Mouse (Mus musculus) forebrain, embryonic 11.5 days (tissue): ENCODE data around the gene Ankrd49. TPM values are rescaled to one million over a fixed set of nuclear protein-coding genes. Genes with fewer than 3 reads are reported as not detected.

Source experiments
- ATAC-seq: fragments of 200-750 bp; cut with Nextera tagmentation; replicated peaks from 2 replicates; pipeline ENCODE4 v1.8.0; 2017; ENCODE audit warnings: moderate TSS enrichment; ENCODE audit not compliant: low FRiP score
- DNase-seq: peaks from one replicate; pipeline ENCODE4 v3.0.0-alpha.2; 2017; ENCODE audit warnings: low spot score
- H3K27ac ChIP-seq: fragments of 300-500 bp; sonication (generic); 2 replicates; pipeline ENCODE4 v1.5.1; 2014; ENCODE audit warnings: low read depth, low read length
- H3K27me3 ChIP-seq: fragments of 300-500 bp; sonication (generic); 2 replicates; pipeline ENCODE4 v1.6.1; 2014; ENCODE audit warnings: mild to moderate bottlenecking, low read length, mixed read lengths; ENCODE audit not compliant: control insufficient read depth, insufficient read depth
- H3K36me3 ChIP-seq: fragments of 300-500 bp; sonication (generic); 2 replicates; pipeline ENCODE4 v1.6.1; 2014; ENCODE audit warnings: mild to moderate bottlenecking, low read length, moderate library complexity, mixed read lengths; ENCODE audit not compliant: control insufficient read depth, insufficient read depth
- H3K4me1 ChIP-seq: fragments of 300-500 bp; sonication (generic); replicated peaks from 2 replicates; pipeline ENCODE4 v1.6.1; 2014; ENCODE audit warnings: low read length, mixed read lengths; ENCODE audit not compliant: control insufficient read depth, insufficient read depth
- H3K4me2 ChIP-seq: fragments of 300-500 bp; sonication (generic); 2 replicates; pipeline ENCODE4 v1.6.1; 2014; ENCODE audit warnings: low read depth, mild to moderate bottlenecking, low read length, moderate library complexity, mixed read lengths; ENCODE audit not compliant: severe bottlenecking
- H3K4me3 ChIP-seq: fragments of 300-500 bp; sonication (generic); 2 replicates; pipeline ENCODE4 v1.5.1; 2014; ENCODE audit warnings: low read depth, low read length
- H3K9ac ChIP-seq: fragments of 300-500 bp; sonication (generic); 2 replicates; pipeline ENCODE4 v1.6.1; 2014; ENCODE audit warnings: low read length
- H3K9me3 ChIP-seq: fragments of 300-500 bp; sonication (generic); 2 replicates; pipeline ENCODE4 v1.6.1; 2016; ENCODE audit warnings: low read length, mixed read lengths; ENCODE audit not compliant: control insufficient read depth
- WGBS: fragments of 180-500 bp; shearing (Covaris S2); extraction: QIAGEN DNeasy Blood & Tissue Kit; methylation state at CpG from one replicate; pipeline ENCODE4 v1.1.7; 2014; 5-methylcytosine and 5-hydroxymethylcytosine counted together
- polyA plus RNA-seq: library from polyadenylated mRNA; unstranded; fragments of >200 nt; fragmentation: Nextera tagmentation; extraction: Ambion mirVana; gene quantifications from 2 replicates; pipeline ENCODE4 v1.2.1, GENCODE M21; 2014

Ankrd49 gene
- polyA plus RNA-seq, 1 experiment from 2014 or later, result 61.6 TPM

DNA sequence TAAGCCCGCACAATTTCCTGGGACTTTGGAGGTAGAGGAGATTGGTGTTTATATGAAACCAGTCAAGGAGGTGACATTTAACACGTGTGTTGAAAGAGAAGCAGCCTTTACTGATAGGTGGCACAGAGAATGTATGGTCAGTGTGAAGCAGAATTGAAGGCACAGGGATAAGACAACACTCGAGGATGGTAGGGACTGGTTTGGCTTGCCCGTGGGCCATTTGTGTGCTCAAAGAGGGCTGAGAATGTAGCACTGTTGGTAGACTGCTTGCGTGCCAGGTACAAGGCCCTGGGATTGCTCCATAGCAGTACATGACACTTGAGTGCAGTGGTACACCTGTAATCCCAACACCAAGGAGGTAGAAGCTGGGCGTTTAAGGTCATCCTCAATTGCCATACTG, 2.7 kb upstream of the Ankrd49 start:
- no peak overlapping the region for H3K4me2 ChIP-seq
- peaks cover 3% of the 10 kb centered on the region; the same call in 1 of the 2 replicates for H3K36me3 ChIP-seq
- no peaks in the 10 kb centered on the region for H3K27me3 ChIP-seq
- H3K4me3 ChIP-seq, result no peak overlapping the region
- H3K4me1 ChIP-seq, result no peaks in the 10 kb centered on the region
- 94% methylated on average over 6 of the region's 6 CpGs for WGBS
- H3K9me3 ChIP-seq, result no peaks in the 10 kb centered on the region
- DNase-seq, result no peak
- no peak for ATAC-seq
- H3K9ac ChIP-seq, result no peak overlapping the region
- H3K27ac ChIP-seq, result no peak overlapping the region

DNA sequence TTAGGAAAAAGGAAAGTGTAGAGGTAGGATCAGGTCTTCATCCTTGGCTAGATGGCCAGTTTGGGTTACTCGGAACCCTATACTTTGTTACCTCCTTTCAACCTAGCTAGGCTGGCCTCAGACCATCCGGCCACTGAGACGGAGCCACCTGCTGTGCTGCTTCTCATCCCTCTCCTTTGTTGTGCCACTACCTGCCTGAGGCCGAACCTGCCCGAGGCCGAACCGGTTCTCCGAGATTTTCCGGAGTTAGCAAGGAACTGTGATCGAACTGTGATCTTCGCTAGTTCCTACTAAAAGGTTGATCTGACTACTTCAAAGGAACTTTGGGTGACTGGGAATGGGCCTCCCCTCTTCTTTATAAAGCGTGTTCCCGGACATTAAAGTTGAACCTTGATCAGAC, 6.3 kb downstream of the Ankrd49 start:
- Histone ChIP-seq H3K9ac (no peak overlapping the region), H3K27me3 (no peaks in the 10 kb centered on the region), H3K4me1 (no peaks in the 10 kb centered on the region), H3K4me2 (no peak overlapping the region), H3K4me3 (no peak overlapping the region), H3K27ac (no peak overlapping the region), H3K9me3 (no peaks in the 10 kb centered on the region), H3K36me3 (peaks cover 3% of the 10 kb centered on the region; the same call in 1 of the 2 replicates)
- ATAC-seq (no peak), DNase-seq (no peak)
- 41% methylated on average over 13 of the region's 13 CpGs for WGBS

DNA sequence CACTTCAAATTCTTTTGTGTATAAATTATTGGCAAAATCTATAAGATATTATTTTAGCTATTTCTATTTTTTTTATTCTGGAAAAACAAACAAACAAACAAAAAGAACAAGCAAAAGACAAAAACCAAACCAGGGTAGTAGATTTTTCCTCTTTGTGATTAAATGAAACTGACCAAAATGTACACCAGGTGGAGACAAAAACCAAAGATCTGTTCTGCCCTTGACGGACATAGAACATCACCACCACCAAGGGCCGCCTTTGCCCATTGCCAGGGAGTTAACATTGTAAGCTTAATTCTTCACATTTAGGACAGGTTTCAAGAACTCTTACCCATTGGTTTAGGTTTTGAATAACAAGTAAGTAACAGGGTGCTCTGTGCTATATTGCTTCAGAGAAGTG, 10.8 kb downstream of the Ankrd49 start:
- Histone ChIP-seq H3K9ac (no peak overlapping the region), H3K36me3 (no peaks in the 10 kb centered on the region), H3K4me3 (no peak overlapping the region), H3K27me3 (no peaks in the 10 kb centered on the region), H3K4me1 (no peaks in the 10 kb centered on the region), H3K27ac (no peak overlapping the region), H3K9me3 (no peaks in the 10 kb centered on the region), H3K4me2 (no peak overlapping the region)
- no peak for DNase-seq
- ATAC-seq, result no peak
- 55% methylated on average over 2 of the region's 2 CpGs for WGBS

DNA sequence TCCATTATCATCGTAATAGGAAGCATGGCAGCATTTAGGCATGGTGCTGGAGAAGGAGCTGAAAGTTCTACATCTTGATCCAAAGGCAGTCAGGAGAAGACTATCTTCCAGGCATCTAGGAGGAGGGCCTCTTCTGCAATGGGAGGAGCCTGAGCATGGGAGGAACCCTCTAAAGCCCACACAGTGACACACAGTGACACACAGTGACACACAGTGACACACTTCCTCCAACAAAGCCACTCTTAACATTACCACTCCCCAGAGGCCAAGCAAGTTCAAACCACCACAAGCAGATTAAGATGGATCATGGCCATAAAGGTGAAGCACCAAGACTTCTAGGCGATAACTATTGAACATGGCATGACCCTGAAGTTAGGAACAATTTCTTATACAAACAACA, 12.6 kb downstream of the Ankrd49 start:
- no peak overlapping the region for H3K4me3 ChIP-seq
- H3K27me3 ChIP-seq, result no peaks in the 10 kb centered on the region
- no peak for ATAC-seq
- WGBS, result 87% methylated on average over 2 of the region's 2 CpGs
- no peaks in the 10 kb centered on the region for H3K36me3 ChIP-seq
- H3K9me3 ChIP-seq, result no peaks in the 10 kb centered on the region
- H3K4me2 ChIP-seq, result no peak overlapping the region
- H3K9ac ChIP-seq, result no peak overlapping the region
- no peak overlapping the region for H3K27ac ChIP-seq
- H3K4me1 ChIP-seq, result no peaks in the 10 kb centered on the region
- no peak for DNase-seq

DNA sequence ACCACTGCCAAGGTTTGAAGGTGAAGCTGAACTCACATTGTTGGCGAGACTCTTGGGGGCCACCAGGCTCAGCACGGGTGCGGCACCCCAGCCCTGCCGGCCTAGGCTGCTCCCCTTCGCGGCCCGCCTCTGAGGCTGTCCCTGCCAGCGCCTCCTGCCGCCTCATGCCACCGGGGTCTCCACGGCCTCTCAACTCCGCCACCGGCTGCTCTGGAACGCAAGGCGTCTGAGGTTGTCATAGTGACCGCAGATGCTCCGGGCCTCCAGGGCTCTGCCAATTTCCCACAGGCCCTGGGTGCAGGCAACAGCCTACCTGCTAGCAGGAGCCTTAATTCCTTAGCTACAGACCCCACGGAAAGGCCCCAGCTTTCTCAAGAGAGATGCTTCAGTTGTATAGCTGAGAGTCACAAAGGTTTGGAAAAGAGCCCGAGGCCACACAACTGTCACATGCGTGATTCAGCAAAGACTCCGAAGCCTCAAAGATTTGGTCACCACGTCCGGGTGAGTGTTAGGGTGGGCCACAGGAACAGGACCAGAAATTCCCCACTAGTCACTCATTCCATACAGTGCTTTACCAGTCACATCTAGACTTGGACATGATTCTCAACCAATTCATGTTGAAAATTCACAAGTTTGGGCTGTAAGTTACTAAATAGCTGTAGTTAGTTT, 13.7 kb downstream of the Ankrd49 start, which contains the start of gene 1700012B09Rik:
Gene 1700012B09Rik, minus strand, starts transcription at position 228 of the 669 bp plus-strand sequence.
- ATAC-seq (peak; percentile 65; the same call in 1 of the 2 replicates), DNase-seq (peak; percentile 69)
- Histone ChIP-seq H3K27me3 (no peaks in the 10 kb centered on the region), H3K4me2 (peak within 1 kb of the TSS; percentile 31), H3K9ac (no peak within 1 kb of the TSS), H3K4me1 (no peaks in the 10 kb centered on the region), H3K27ac (no peak within 1 kb of the TSS), H3K9me3 (no peaks in the 10 kb centered on the region), H3K4me3 (no peak within 1 kb of the TSS), H3K36me3 (no peaks in the 10 kb centered on the region)
- WGBS, result 19% methylated on average over 23 of the region's 23 CpGs

DNA sequence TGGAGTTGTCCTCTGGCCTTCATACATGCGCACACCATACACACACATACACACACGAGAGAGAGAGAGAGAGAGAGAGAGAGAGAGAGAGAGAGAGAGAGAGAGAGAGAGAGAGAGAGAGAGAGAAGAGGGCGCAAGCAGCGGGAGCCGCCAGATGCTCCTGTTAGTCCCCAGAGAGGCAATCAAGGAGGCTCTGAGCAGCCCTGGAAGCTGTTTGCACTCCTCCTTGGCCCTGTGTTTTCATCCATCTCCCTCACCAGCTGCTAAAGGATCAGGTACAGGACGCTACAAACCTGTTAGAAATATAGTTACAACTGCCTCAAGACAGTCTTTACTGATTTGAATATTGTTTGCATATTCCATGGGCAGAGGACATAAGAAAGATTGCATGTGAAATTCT, 14.8 kb downstream of the Ankrd49 start:
- ATAC-seq (no peak), DNase-seq (no peak)
- WGBS, result 67% methylated on average over 6 of the region's 6 CpGs

DNA sequence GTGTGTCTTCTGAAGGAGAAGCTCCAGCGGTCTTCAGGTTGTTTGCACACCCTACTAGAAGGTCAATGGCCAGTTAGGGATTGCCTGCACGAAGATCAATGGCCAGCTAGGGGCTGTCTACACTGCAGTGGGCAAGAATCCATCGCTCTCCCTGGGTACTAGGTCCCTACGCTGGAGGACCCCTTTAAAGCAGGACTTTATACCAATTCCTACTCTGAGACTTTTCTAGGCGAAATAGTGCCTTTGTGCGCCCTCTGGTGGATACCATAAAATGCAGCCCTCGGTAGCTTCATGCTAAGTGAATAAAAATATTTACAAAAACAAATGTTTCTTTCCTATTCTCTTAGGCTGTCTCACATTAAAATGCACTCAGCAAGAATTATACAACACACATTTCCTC, 19.9 kb downstream of the Ankrd49 start:
- Histone ChIP-seq H3K4me3 (no peak overlapping the region), H3K9ac (no peak overlapping the region), H3K36me3 (no peaks in the 10 kb centered on the region), H3K27me3 (no peaks in the 10 kb centered on the region), H3K9me3 (no peaks in the 10 kb centered on the region), H3K27ac (no peak overlapping the region), H3K4me2 (no peak overlapping the region), H3K4me1 (no peaks in the 10 kb centered on the region)
- no peak; the same call in 1 of the 2 replicates for ATAC-seq
- 31% methylated on average over 7 of the region's 7 CpGs for WGBS
- DNase-seq, result peak; percentile 64

More for the DNA sequence above, 14.8 kb downstream of the Ankrd49 start:
- no peaks in the 10 kb centered on the region for H3K9me3 ChIP-seq
- H3K4me3 ChIP-seq, result no peak overlapping the region
- no peak overlapping the region for H3K9ac ChIP-seq
- no peaks in the 10 kb centered on the region for H3K4me1 ChIP-seq
- no peaks in the 10 kb centered on the region for H3K27me3 ChIP-seq
- no peak overlapping the region for H3K4me2 ChIP-seq
- no peaks in the 10 kb centered on the region for H3K36me3 ChIP-seq
- no peak overlapping the region for H3K27ac ChIP-seq

DNA sequence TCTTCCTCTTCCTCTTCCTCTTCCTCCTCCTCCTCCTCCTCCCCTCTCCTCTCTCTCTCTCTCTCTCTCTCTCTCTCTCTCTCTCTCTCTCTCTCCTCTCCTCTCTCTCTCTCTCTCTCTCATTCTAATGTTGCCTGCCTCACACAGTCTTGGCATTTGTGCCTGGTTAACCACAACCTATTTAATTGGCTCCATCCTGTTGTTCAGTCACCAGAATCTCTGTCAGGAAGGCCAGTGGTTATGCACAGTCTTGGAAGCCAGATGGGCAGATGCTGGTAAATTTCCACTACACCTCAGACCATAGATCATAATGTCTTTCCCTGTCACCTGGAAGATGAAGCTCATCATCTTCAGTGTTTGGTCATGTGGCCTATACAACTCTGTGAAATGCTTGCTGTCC, 25.4 kb downstream of the Ankrd49 start:
- Histone ChIP-seq H3K9ac (no peak overlapping the region), H3K27ac (no peak overlapping the region), H3K4me1 (no peaks in the 10 kb centered on the region), H3K4me3 (no peak overlapping the region), H3K36me3 (no peaks in the 10 kb centered on the region), H3K27me3 (no peaks in the 10 kb centered on the region), H3K4me2 (no peak overlapping the region), H3K9me3 (no peaks in the 10 kb centered on the region)
- ATAC-seq (no peak), DNase-seq (no peak)

DNA sequence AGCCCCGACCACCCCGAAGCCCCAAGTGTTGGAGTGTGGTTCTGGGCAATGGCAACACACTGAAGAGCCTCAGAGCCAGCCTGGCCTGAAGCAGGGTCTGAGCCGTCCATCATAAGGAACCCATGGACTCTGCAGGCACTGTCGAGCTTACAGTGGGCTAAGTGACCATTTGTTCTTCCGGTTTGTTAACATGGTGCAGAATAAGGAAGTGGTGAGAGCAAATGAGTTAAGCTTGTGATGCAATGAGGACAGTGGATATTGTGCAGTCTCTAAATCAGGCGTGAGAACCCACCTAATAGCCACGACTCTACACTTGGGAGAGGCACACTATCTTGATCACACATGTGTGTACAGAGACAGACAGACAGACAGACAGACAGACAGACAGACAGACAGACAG, 26.1 kb downstream of the Ankrd49 start:
- DNase-seq, result no peak
- Histone ChIP-seq H3K4me3 (no peak overlapping the region), H3K27ac (no peak overlapping the region), H3K4me2 (no peak overlapping the region), H3K9me3 (no peaks in the 10 kb centered on the region), H3K36me3 (no peaks in the 10 kb centered on the region), H3K27me3 (no peaks in the 10 kb centered on the region), H3K9ac (no peak overlapping the region), H3K4me1 (no peaks in the 10 kb centered on the region)
- ATAC-seq, result no peak
- WGBS, result 78% methylated on average over 7 of the region's 7 CpGs
